Mouse (Mus musculus) kidney, adult 11 months (tissue): ENCODE measurements at regions not wholly inside any gene's neighbourhood (a gene's known extent, or its start where the extent isn't known, plus 50 kb on each side); places are given as distances from the start of the nearest gene placed in this dataset.
"Not testable (repeated sequence)": the region's sequence is repeated elsewhere in the genome, so short reads cannot be mapped to it uniquely, and the experiment has no call there.

Source experiments
- DNase-seq: peaks from one replicate; pipeline ENCODE4 v3.0.0; 2022

DNA sequence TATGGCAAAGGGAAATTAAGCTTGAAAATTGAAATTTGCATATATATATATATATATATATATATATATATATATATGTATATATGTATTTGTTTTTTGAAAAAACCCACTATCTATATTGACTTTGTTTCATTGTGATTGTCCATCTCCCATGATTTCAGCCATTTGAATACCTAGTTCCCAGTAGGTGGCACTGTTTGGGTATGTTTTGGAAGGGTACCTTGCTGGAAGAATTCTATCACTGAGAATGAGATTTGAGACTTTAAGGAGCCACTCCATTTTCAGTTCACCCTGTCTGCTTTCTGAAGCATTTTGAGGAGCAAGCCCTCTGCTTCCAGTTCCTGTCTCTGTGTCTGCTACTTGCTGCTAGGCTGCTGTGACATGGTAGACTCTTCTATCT, 72.8 kb upstream of the Ugt8a start:
- no peak for DNase-seq

DNA sequence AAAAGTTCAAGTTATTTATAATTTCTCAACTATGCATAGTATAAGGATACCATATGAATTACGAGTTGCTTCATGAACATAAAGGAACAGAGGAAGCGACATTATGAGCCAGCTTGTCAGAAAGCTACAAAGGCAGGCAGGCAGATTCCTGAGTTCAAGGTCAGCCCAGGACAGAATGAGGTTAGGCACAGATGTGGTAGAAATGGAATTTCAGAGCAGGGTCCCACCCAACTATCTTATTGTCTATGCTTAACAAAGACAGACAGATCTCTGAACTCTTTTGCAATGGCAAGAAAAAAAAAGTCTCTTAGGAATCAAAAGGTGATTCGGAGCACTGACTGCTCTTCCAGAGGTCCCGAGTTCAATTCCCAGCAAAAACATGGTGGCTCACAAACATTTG, 77.7 kb upstream of the Ugt8a start:
- DNase-seq = no peak

DNA sequence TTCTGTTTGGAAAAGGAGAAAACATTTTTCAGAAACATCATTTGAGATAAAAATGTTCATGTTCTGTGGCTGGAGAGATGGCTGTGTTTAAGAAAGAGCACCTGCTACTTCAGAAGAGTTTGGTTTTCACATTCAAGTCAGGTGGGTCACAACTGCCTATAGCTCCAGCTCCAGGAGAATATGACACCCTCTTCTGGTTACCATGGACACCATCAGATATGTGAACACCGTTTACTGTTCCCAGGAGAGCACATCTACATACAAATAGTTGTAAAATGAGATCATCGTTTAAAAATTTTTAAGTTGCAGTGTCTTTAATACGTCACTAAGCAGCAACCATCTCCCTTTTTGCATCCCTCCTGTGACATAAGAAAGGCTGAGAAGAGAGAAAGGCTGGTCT, 105.9 kb upstream of the Ugt8a start:
- no peak for DNase-seq

DNA sequence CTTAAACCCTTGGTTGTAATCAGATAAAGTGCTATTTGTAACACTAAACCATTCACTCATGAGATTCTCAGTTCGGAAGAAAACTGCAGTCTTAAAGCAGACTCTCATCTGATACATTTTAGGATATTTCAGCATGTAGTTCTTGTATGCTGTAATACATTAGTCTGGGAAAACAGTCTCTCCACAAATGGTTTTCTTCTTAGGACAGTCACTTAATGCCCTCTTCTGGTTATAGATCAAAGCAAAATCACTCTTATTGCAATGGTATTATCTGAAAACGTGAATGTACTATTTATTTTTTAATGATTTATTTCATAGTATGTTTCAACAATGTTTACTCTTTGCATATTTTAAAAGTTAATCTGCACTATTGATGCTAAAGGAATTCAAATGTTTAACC, 106.4 kb upstream of the Ugt8a start:
- DNase-seq = no peak

DNA sequence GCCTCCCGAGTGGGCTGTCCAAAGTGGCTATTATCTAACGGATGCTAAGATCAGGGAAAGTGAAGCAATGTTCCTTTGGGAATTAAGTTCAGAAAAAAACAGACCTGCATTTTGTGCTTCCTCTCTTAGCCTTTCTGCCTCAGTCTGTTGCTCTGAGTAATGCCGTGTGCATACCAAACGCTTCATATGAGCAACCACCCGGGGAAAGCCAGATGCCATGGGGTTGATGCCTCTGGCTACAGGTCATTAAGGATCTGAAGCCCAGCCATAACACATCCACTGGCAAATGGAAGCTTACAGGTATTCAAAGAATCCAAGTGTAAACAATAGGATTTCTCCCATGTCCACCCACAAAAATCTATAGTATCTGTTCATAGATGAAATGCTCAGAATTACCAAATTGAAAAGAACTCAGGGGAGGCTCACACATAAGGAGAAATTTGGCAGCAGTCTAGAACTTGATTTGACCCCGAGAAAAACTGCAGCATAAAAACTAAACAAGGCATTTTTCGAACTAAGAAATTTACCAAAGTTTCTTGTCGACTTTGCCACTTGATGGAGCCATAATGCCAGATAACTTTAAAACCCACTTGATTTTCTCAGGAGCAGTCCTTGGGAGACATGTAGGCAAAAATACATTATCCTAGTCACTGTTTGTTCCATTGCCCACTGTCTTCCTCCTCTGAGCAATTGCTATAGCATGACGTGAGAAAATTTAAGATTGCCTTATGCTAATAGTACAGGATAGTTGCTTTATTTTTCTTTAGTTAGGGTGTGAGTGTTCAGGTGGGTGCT, 107.8 kb upstream of the Ugt8a start:
- peak; percentile 35 for DNase-seq

DNA sequence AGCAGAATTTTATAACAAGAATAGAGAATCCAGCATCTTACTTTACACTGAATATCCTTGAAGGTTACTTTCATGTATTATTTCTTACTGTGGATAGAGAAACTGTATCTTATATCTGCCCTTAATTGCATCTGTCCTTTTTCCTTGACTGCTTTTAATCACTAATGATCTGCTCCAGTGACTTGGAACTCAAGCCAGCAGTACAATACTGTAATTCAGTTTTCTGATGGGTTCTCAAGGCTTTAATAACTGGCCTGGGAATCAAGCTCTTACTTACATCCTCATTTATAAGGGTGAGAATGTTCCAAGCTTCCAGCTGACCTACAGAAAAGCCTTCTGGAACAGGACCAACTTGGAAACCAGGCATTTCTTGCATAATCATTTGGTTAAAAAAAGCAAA, 120.2 kb upstream of the Ugt8a start:
- no peak for DNase-seq

DNA sequence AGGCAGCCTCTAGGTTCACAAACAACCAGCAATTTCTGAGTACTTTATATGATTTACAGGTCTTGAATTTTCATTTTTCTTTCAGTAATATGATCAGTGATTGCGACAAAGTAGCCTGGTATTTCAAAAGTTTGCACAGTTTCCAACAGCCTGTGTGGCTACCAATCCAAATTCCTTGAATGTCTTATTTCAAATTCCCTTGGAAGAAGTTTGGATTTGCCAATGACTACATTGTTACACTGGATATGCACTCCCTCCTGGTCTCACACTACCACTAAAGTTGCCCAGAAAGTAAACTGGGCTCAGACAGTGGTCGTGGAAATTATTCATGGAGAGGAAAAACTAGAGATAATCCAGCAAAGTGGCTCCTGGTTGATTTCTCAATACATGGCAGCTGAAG, 166.7 kb upstream of the Ugt8a start:
- DNase-seq = no peak

DNA sequence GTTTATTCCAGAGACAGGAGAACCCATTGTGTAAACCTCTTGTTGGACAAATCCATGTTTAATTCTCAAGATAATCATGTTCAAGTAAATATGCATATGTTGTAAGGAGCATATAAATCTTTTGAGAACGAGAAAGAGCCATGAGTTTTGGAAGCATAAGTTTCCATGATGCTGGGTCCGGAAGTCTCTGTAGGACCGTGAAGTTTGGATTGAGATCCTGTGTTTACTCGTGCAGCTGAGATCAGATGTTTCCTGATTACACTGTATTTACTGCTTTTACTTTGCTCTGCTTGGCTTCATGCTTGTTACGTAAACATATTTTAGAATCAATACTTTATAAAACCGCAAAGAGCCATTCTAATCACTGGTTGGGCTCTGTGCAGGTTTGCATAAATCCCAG, 171.0 kb upstream of the Ugt8a start:
- DNase-seq = no peak

DNA sequence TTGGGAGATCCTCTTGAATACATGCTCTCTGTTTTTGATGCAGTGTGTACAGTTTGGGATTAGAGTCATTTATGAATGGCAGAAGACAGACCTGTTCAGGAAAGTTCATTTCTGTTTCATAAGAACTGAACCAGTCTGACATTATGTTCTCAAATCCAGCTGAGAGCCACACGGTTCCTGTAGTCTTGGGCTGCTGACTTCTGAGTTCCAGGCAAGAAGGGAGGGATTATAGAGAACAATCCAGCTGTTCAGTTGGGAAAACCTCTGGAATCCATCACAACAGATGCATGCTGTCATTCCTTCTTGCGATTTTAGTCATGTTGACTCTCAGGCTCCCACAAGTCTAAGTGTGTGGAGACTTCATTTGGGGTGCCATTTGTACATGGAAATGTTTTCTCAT, 179.4 kb upstream of the Ugt8a start:
- DNase-seq = no peak

DNA sequence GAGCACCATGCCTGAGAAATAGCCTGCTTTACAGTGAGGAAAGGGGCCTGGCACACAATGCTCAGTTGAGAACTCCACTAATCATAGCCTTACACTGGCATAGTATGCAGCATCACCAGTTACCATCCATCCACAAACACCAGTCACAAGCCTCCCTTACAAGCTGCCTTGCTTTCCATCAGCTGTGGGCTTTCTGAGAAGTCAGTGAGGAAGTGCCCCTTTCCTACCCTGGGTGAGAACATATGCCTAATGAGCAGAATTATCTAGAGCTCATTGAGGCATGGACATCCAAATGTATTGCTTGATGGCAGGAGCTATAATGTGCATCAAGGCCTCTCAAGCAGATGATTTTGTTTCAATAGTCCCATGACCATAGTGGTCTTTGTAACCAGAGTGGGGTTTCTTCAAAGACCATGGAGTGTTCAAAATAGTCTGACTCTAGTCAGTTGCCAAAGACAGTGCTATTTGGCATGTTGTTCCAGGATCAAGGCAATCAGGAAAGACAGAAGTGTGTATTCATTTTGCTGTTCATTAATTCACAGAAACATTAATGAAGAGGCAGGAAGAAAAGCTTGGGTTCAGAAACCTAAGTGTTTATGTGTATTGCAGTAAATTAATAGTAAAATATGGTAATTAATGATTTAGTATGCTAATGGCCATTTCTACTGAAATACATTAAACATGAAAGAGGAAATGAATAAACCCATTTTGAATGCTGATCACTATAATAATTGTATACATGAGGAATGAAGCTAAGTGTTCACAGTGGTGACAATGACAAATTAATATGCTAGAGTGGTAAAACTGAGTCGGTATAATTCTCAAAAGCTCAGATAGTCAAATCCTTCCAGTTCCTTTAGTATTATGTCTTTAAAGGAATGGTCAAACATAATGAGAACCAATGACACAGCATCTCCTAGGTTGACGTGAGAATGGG, 184.2 kb upstream of the Ugt8a start:
- no peak for DNase-seq

DNA sequence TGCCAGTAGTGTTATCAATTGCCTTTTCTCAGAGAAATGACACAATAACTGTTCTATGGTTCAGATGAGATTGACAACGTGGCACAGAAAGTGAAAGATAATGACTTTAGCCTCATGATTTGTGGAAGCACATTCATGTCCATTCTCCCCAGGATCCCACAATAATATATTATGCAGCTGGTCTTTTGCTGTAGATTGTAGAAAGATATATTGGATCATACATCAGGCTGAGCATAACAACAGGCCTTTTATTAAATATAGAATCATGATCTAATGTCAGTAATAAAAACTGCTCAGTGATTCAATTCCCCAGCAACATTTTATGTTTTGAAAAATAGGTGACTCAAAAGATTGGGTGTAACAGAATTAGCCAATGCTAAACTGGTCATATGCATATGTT, 196.9 kb upstream of the Arsj start:
- no peak for DNase-seq

DNA sequence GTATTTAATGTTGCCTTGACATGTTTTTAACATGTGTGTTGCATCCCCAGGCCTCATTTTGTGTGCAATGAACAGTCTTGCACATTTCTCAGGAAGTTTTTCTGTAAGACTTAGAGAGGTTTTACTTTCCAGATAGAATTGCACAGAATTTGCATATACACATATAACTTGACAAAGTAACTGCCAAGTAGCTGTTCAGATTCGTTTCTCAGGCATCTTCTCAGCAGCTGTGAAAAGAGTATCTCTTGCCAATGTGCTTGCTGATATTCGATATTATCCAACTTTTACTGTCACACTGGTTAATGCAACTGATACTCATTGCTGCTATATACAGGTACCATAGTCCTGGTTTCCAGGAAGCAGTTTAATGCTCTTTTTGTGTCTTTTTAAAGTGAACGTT, 154.5 kb upstream of the Arsj start:
- no peak for DNase-seq

DNA sequence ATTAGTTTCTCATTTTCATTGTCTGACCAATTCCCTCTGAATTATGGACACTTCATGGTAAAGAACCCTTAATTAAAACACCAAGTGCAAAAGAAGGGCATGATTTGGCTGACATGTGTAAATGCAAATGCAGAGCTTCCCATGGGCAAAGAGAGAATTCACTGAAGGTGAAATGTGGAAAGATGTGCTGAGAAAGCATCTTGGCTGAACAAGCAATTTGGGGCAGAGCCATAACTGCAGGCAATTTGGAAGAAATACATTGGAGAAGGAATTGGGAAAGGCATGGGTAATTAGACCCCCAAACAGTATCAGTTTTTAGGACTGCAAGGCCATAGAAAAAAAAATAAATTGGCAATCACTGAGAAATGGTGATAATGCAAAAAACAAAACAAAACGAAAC, 153.3 kb upstream of the Arsj start:
- no peak for DNase-seq

DNA sequence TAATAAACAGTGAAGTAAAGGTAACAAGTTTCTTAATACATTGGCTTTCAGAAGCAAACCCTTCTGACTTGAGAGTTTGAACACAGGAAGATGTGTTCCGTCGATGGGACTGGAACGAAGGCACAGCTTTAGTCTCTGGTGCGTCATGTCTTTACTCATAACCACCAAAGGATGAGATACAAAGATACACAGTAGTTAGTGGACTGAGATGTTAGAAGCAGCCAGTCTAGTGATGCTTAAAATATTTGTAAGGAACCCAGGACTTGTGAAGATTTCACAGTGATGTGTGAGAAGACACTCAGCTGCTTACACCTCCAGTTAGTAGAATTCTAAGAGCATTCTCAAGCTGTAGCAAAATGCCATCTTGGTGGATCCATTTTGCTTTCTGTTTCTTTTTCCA, 135.9 kb upstream of the Arsj start:
- DNase-seq = no peak

DNA sequence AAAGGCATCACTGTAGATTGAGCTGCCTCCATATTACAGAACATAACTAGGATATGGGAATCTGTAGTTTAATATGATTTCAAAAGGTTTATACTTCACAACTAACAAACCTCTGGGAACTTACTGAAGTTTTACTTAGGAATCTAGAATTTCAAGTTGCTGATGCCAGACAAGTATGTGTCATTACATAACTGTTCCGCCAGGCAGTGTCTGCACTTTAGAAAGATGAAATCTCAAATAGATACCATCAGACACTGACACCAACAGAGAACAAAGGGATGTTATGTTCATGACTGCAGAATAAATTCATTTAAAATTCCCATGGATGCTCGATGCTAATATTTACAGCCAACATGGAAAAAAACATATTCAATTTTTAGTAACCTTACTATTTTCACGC, 117.7 kb upstream of the Arsj start:
- no peak for DNase-seq

DNA sequence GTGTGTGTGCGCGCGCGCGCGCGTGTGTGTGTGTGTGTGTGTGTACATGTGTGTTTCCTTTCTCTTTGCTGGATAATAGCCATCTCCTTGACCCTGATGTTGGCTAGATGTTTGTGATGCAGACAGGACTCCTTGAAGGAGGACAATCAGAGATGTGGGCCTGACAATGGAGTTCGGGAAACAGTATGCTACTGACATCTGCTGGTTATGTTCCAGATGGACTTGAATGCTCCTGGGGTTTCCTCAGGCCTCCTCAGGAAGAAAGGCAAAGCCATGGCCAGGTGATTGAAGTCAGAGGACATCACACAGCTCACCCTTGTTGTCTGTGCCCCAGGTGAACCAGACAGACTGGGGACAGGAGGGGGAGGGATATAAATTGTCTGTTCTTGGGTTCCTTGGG, 102.2 kb upstream of the Arsj start:
- DNase-seq = no peak

DNA sequence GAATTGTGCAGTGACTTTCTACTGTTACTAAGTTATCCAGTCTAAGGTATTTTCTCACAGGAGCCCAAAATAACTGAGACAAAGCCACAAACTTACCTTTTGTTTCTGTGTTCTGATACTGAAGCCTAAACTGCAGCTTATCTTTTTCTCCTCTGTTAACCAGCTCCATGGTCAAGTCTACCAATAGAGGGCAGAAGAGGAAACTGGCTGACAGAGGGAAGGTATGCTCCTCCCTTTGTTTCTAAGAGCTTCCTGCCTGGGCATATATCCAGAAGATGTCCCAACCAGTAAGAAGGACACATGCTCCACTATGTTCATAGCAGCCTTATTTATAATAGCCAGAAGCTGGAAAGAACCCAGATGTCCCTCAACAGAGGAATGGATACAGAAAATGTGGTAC, 91.5 kb upstream of the Arsj start:
- DNase-seq = not testable (repeated sequence)

DNA sequence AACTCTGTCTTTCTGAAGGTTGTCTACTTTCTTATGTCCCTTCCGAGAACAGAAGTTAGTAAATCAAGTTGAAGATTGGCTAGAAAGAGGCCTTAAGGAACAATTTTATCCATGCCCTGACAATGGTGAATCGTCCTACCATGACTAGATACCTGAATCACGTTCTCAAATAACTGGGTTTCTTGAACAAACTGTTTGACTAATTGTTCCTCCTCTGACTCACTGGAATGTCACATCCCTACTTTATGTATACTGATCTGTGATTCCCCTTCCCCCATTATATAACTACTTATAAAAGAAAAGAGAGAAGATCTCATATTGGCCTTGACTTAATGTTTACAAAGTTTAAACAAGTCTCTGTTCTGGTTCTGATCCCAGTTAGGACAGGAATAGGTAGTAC, 89.9 kb upstream of the Arsj start:
- DNase-seq = no peak

DNA sequence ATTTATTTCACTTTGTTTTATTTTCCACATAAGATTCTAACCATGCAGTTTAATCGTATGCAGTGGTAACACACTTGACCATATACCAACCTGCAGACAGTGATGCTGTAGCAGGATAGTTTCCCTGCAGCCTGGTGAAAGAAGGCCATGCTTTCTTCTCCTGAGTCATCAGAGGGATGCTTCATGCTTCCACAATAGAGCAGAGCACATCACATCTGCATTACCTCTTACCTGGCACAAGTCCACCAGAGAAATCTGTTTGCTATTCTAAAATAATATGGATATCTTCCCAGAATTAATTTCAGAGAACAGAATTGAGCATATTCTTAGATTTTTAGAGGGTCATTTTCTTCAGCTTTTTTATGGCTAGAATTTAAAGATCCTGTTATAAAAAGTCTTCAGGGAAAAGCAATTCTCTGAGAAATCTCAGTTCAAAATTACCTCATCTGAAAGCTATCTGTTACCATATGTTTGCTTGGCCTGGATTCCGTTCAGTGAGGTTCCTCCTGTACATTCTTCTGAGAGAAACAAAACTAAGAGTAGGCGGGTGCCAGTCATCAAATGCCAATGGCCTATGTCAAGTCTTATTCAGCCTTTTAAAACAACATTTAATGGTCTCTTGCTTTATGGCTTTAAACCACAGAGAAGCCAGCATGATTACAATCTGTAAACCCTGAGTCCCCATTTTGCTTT, 87.3 kb upstream of the Arsj start:
- DNase-seq = no peak

DNA sequence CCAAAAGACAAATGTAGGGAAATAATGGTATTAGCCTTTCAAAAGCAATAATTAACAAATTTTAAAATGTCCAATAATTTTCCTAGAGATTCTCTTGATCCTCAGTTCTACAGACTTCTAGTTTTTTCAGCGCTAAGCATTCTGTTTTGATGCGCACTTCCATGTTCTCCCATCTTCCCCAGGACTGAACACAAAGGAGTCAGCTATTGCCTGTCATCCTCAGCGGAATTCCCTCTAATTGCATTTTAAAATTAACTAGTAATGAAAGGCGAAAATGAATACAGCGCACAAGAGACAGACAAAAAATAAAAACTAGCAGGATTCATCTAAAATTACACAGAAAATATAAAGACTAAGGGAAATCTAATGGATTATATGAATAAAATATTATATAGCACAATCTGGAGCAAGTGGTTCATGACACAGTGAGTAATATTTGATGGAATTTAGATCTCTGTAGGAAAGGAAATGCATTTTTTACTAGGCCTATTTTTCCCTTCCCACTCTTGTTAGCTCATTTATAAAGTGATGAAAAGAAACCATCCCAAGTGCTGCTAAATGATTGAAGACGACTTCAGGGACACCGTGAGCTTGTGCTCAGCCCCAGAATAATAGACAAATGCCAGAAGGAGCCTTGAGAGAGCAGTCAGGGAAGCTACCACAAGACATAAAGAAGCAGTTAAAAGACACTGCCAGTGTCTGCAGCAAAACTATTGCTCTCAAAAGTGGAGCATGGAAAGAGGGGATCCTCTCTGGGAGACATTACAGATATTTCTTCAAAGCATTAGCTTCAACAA, 79.0 kb upstream of the Arsj start:
- DNase-seq = no peak

DNA sequence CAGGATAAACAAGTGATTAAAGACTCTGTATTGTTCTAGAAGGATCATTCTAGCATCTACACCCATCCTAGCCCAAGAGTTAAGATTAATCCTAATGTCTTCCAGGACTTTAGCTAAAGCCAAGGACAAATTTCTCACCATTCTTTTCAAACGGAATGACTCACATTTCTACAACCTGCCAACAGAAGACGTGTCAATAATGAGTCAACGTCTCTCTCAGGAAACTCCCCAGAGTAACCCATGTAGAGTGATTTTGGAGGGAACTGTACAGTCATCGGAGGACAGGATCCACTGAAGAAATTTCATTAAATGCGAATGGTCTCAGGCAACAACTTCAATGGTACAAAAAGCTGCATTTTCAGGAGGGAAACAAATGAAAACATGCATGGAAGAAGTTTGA, 71.2 kb upstream of the Arsj start:
- DNase-seq = no peak

DNA sequence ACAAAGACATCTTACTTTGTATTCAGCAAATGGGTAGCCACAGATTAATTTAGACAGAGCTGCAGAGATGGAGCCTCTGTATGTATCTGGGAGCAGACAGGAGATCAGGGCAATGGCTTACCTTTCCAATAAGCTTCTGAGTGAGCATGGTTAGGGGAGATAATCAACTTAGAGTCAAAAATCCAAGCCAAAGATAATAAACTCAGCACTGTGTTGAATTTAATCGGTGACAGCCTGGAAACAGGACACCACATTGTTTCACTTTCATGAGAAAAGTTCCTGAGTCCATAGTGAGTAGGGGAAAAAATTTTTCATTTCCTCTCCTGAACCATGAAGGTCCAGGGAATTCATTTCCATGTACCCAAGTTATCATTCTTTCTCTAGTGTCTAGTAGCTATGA, 70.7 kb upstream of the Arsj start:
- DNase-seq = no peak

DNA sequence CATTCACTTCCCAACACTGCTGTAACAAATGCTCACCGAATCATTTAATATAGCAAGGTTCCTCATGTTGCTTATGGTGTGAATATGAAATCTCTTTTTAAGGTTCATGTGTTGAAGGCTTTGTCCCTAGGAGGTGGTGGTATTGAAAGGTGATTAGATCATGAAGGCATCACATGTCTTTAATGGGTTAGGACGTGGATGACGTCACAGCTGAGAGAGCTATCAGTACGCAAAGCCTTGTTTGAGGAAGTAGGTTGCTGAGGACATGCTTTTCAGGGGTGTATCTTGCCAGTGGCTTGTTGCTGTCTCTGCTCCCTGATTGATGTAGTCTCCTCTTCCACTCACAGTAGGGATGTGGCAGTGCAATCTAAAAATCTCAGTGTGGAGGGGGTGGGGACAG, 69.8 kb upstream of the Arsj start:
- no peak for DNase-seq
